Mouse (Mus musculus): Measurements from ENCODE around the gene Ccer2. TPM values are rescaled to one million over a fixed set of nuclear protein-coding genes. Genes with fewer than 3 reads are reported as not detected.

Gene Ccer2
- polyA plus RNA-seq, 1 experiment = 0.16 TPM

- no peak for TF ChIP-seq POLR2A (IDR thresholded peaks at IDR 0.05; ENCODE audit: control insufficient read depth, extremely low read depth, insufficient read depth, low read length, poor library complexity)
- no peak for TF ChIP-seq CTCF (IDR thresholded peaks at IDR 0.05; ENCODE audit: borderline replicate concordance, control insufficient read depth, extremely low read depth, insufficient read depth, low read length, poor library complexity)
These were observed 38.2 kb upstream of the Ccer2 start for GRCm38 (mm10) chr7:28717726-28718125.

GRCm38 (mm10) chr7:28719159-28719558 is 36.8 kb upstream of the Ccer2 start:
- H3K27ac ChIP-seq (ENCODE audit: control insufficient read depth, insufficient read depth, low read length) = no peak overlapping the region
- no peaks in the 10 kb centered on the region for H3K36me3 ChIP-seq (ENCODE audit: control insufficient read depth, insufficient read depth, low read length)
- H3K4me1 ChIP-seq (replicated peaks; ENCODE audit: control insufficient read depth, insufficient read depth, low read length) = peaks cover 18% of the 10 kb centered on the region
- TF ChIP-seq CTCF (IDR thresholded peaks at IDR 0.05; ENCODE audit: borderline replicate concordance, control insufficient read depth, extremely low read depth, insufficient read depth, low read length, poor library complexity) = no peak
- no peak for TF ChIP-seq POLR2A (IDR thresholded peaks at IDR 0.05; ENCODE audit: control insufficient read depth, extremely low read depth, insufficient read depth, low read length, poor library complexity)
- 82% methylated on average over 4 of the region's 4 CpGs for whole genome bisulfite sequencing
- no peak for DNase-seq
- H3K4me3 ChIP-seq (ENCODE audit: control insufficient read depth, insufficient read depth, low read length) = no peak overlapping the region
- H3K27me3 ChIP-seq (ENCODE audit: control insufficient read depth, insufficient read depth, low read length) = no peaks in the 10 kb centered on the region

More at GRCm38 (mm10) chr7:28717726-28718125, 38.2 kb upstream of the Ccer2 start:
- Histone ChIP-seq H3K27me3 (ENCODE audit: control insufficient read depth, insufficient read depth, low read length) (no peaks in the 10 kb centered on the region), H3K27ac (ENCODE audit: control insufficient read depth, insufficient read depth, low read length) (no peak overlapping the region), H3K36me3 (ENCODE audit: control insufficient read depth, insufficient read depth, low read length) (no peaks in the 10 kb centered on the region), H3K4me3 (ENCODE audit: control insufficient read depth, insufficient read depth, low read length) (no peak overlapping the region), H3K4me1 (replicated peaks; ENCODE audit: control insufficient read depth, insufficient read depth, low read length) (peaks cover 18% of the 10 kb centered on the region)
- 94% methylated on average over 10 of the region's 10 CpGs for WGBS
- DNase-seq = no peak

- H3K4me3 ChIP-seq (ENCODE audit: control insufficient read depth, insufficient read depth, low read length) = no peak overlapping the region
- DNase-seq = no peak
- H3K27ac ChIP-seq (ENCODE audit: control insufficient read depth, insufficient read depth, low read length) = no peak overlapping the region
- H3K4me1 ChIP-seq (replicated peaks; ENCODE audit: control insufficient read depth, insufficient read depth, low read length) = peaks cover 18% of the 10 kb centered on the region
- 96% methylated on average over 2 of the region's 2 CpGs for WGBS
- H3K36me3 ChIP-seq (ENCODE audit: control insufficient read depth, insufficient read depth, low read length) = no peaks in the 10 kb centered on the region
- TF ChIP-seq POLR2A (IDR thresholded peaks at IDR 0.05; ENCODE audit: control insufficient read depth, extremely low read depth, insufficient read depth, low read length, poor library complexity) (no peak), CTCF (IDR thresholded peaks at IDR 0.05; ENCODE audit: borderline replicate concordance, control insufficient read depth, extremely low read depth, insufficient read depth, low read length, poor library complexity) (no peak)
- no peaks in the 10 kb centered on the region for H3K27me3 ChIP-seq (ENCODE audit: control insufficient read depth, insufficient read depth, low read length)
These were observed 36.3 kb upstream of the Ccer2 start for GRCm38 (mm10) chr7:28719650-28720049.

GRCm38 (mm10) chr7:28720753-28721537 is 35.0 kb upstream of the Ccer2 start:
- 67% methylated on average over 3 of the region's 3 CpGs for WGBS
- H3K36me3 ChIP-seq (ENCODE audit: control insufficient read depth, insufficient read depth, low read length) = no peaks in the 10 kb centered on the region
- TF ChIP-seq CTCF (IDR thresholded peaks at IDR 0.05; ENCODE audit: borderline replicate concordance, control insufficient read depth, extremely low read depth, insufficient read depth, low read length, poor library complexity) = no peak
- TF ChIP-seq POLR2A (IDR thresholded peaks at IDR 0.05; ENCODE audit: control insufficient read depth, extremely low read depth, insufficient read depth, low read length, poor library complexity) = no peak
- H3K4me1 ChIP-seq (replicated peaks; ENCODE audit: control insufficient read depth, insufficient read depth, low read length) = peaks cover 18% of the 10 kb centered on the region
- H3K27ac ChIP-seq (ENCODE audit: control insufficient read depth, insufficient read depth, low read length) = peak overlapping the region; percentile 22; the same call in 1 of the 2 replicates
- no peak for DNase-seq
- H3K4me3 ChIP-seq (ENCODE audit: control insufficient read depth, insufficient read depth, low read length) = no peak overlapping the region
- H3K27me3 ChIP-seq (ENCODE audit: control insufficient read depth, insufficient read depth, low read length) = no peaks in the 10 kb centered on the region

GRCm38 (mm10) chr7:28722079-28722478 is 33.9 kb upstream of the Ccer2 start:
- Histone ChIP-seq H3K36me3 (ENCODE audit: control insufficient read depth, insufficient read depth, low read length) (no peaks in the 10 kb centered on the region), H3K27ac (ENCODE audit: control insufficient read depth, insufficient read depth, low read length) (no peak overlapping the region), H3K4me1 (replicated peaks; ENCODE audit: control insufficient read depth, insufficient read depth, low read length) (peaks cover 15% of the 10 kb centered on the region), H3K27me3 (ENCODE audit: control insufficient read depth, insufficient read depth, low read length) (no peaks in the 10 kb centered on the region), H3K4me3 (ENCODE audit: control insufficient read depth, insufficient read depth, low read length) (no peak overlapping the region)
- no peak for DNase-seq
- WGBS = 98% methylated on average over 7 of the region's 7 CpGs
- TF ChIP-seq CTCF (IDR thresholded peaks at IDR 0.05; ENCODE audit: borderline replicate concordance, control insufficient read depth, extremely low read depth, insufficient read depth, low read length, poor library complexity) (no peak), POLR2A (IDR thresholded peaks at IDR 0.05; ENCODE audit: control insufficient read depth, extremely low read depth, insufficient read depth, low read length, poor library complexity) (no peak)

- TF ChIP-seq CTCF (IDR thresholded peaks at IDR 0.05; ENCODE audit: borderline replicate concordance, control insufficient read depth, extremely low read depth, insufficient read depth, low read length, poor library complexity) = no peak
- TF ChIP-seq POLR2A (IDR thresholded peaks at IDR 0.05; ENCODE audit: control insufficient read depth, extremely low read depth, insufficient read depth, low read length, poor library complexity) = no peak
- Histone ChIP-seq H3K27me3 (ENCODE audit: control insufficient read depth, insufficient read depth, low read length) (no peaks in the 10 kb centered on the region), H3K4me1 (replicated peaks; ENCODE audit: control insufficient read depth, insufficient read depth, low read length) (peaks cover 11% of the 10 kb centered on the region), H3K27ac (ENCODE audit: control insufficient read depth, insufficient read depth, low read length) (no peak overlapping the region), H3K36me3 (ENCODE audit: control insufficient read depth, insufficient read depth, low read length) (no peaks in the 10 kb centered on the region), H3K4me3 (ENCODE audit: control insufficient read depth, insufficient read depth, low read length) (no peak overlapping the region)
- DNase-seq = no peak
- WGBS = 99% methylated on average over 2 of the region's 2 CpGs
These were observed 31.4 kb upstream of the Ccer2 start for GRCm38 (mm10) chr7:28724613-28725012.
